Mouse (Mus musculus) retina, postnatal 7 days (tissue): Measurements from ENCODE around the gene Parp11.

ENCODE experiments used
- DNase-seq: peaks from one replicate; pipeline ENCODE4 v3.0.0-alpha.2; 2012; ENCODE audit warnings: low read depth, low spot score

The Parp11 gene

GRCm38 (mm10) chr6:127446436-127446890 lies at the start of gene Parp11:
Gene Parp11 (plus strand): TSS chr6:127446840.
- peak; percentile 43 for DNase-seq

GRCm38 (mm10) chr6:127398073-127398472 lies 48.6 kb upstream of the Parp11 start:
- no peak for DNase-seq

- no peak for DNase-seq
Measured at GRCm38 (mm10) chr6:127401419-127401818, 45.2 kb upstream of the Parp11 start.

GRCm38 (mm10) chr6:127404070-127404810 lies 42.4 kb upstream of the Parp11 start:
- DNase-seq, result no peak

- no peak for DNase-seq
Measured at GRCm38 (mm10) chr6:127405682-127406081, 41.0 kb upstream of the Parp11 start.

- DNase-seq, result no peak
Measured at GRCm38 (mm10) chr6:127407742-127408141, 38.9 kb upstream of the Parp11 start.

- no peak for DNase-seq
Measured at GRCm38 (mm10) chr6:127417525-127418184, 29.0 kb upstream of the Parp11 start.

GRCm38 (mm10) chr6:127418322-127418721 lies 28.3 kb upstream of the Parp11 start:
- DNase-seq, result no peak

- DNase-seq, result no peak
Measured at GRCm38 (mm10) chr6:127420115-127420514, 26.5 kb upstream of the Parp11 start.

- DNase-seq, result no peak
Measured at GRCm38 (mm10) chr6:127425095-127425494, 21.5 kb upstream of the Parp11 start.

GRCm38 (mm10) chr6:127430716-127431115 lies 15.9 kb upstream of the Parp11 start:
- no peak for DNase-seq

GRCm38 (mm10) chr6:127431196-127431766 lies 15.4 kb upstream of the Parp11 start:
- DNase-seq, result no peak

GRCm38 (mm10) chr6:127433886-127434647 lies 12.6 kb upstream of the Parp11 start:
- DNase-seq, result no peak

GRCm38 (mm10) chr6:127434648-127434984 lies 12.0 kb upstream of the Parp11 start:
- no peak for DNase-seq

- no peak for DNase-seq
Measured at GRCm38 (mm10) chr6:127439063-127439462, 7.6 kb upstream of the Parp11 start.

GRCm38 (mm10) chr6:127439540-127440195 lies 7.0 kb upstream of the Parp11 start:
- DNase-seq, result no peak

GRCm38 (mm10) chr6:127440416-127441104 lies 6.1 kb upstream of the Parp11 start:
- DNase-seq, result no peak

GRCm38 (mm10) chr6:127442584-127442983 lies 4.1 kb upstream of the Parp11 start:
- no peak for DNase-seq

- DNase-seq, result no peak
Measured at GRCm38 (mm10) chr6:127443910-127444309, 2.7 kb upstream of the Parp11 start.

GRCm38 (mm10) chr6:127444466-127444865 lies 2.2 kb upstream of the Parp11 start:
- DNase-seq, result no peak
